Mouse (Mus musculus): ENCODE results near the gene Brsk2. TPM values are rescaled to one million over a fixed set of nuclear protein-coding genes. Genes with fewer than 3 reads are reported as not detected.
"Not testable (repeated sequence)": the region's sequence is repeated elsewhere in the genome, so short reads cannot be mapped to it uniquely, and the experiment has no call there.

The Brsk2 gene
- polyA plus RNA-seq (2015; fragmentation: Nextera tagmentation; extraction: Ambion mirVana), result 0.17 and 0.22 TPM in 2 replicates

DNA sequence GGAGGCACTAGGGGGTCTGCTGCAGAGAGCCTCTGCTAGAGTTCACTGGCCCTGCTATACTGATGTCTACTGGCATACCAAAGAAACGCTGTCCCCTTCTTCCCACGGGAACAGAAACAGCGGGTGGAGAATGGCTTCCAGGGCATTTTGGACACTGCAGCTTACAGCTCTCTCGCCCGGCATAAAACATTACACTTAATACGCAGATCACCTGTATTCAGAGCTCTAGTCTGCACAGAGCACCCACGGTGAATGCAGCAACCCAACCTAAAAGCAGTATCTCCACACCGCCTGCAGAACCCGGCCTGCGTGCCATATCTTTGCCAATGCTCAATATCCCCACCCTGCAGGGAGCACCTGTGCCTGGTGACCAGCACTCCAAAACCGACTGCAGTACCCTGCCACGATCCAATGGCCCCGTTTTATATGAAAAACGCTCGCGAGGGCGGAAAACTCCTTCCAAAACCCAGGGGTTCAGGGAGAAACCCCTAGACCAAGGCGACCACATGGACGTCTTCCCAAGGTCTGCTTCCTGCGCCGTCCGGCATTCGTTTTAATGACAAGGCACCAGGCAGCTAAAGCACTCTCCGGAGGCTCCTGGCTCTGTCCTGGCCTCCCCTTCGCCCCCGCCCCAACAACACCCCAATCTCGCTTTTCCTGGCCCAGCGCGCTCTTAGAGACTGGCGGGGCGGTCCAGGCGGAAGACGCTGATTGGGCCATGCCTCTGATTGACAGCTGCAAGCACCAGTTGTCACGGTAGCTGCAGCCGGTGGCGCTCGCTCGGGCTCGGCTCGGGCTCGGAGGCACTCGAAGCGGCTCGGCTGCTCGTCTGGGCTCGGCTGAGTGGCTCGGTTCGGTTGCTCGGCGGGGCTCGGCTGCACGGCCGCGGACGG, at the start of gene Brsk2:
Brsk2 (plus strand) TSS at position 846 of the 893 bp plus-strand sequence.
- no peak within 1 kb of the TSS for H3K27ac ChIP-seq (replicated peaks)
- H3K4me3 ChIP-seq (replicated peaks), result peak within 1 kb of the TSS; percentile 30
- ATAC-seq (ENCODE audit: insufficient read depth), result peak; percentile 75
- no peaks in the 10 kb centered on the region for H3K36me3 ChIP-seq (replicated peaks)
- WGBS (ENCODE audit: insufficient replicate concordance), result 3% methylated on average over 55 of the region's 55 CpGs
- peak within 1 kb of the TSS; percentile 63 for H3K4me2 ChIP-seq
- no peak within 1 kb of the TSS for H3K9ac ChIP-seq
- peaks cover 10% of the 10 kb centered on the region; the same call in 1 of the 2 replicates for H3K4me1 ChIP-seq (replicated peaks)
- peaks cover 99% of the 10 kb centered on the region for H3K27me3 ChIP-seq
- H3K9me3 ChIP-seq (replicated peaks), result no peaks in the 10 kb centered on the region

DNA sequence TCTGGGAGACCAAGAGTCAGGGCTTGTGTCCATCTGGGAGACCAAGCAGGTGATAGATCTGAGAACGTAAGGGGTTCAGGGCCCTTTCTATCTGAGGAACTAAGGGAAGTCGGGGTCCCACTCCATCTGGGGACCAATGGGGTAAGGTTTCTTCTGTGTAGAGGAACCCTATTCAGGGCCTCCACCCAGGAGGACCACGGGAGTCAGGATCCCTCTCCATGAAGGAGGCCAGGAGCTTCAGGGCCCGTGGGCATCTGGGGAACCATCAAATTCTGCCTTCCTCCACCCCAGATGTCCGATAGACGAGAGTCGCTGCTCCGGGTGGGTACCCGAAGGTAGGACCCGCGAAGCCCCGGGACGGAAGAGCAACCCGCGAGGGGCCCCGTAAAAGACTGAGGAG, 47.7 kb upstream of the Brsk2 start:
- peak; percentile 61 for ATAC-seq (ENCODE audit: insufficient read depth)
- Histone ChIP-seq H3K27me3 (peaks cover 26% of the 10 kb centered on the region), H3K4me2 (peak overlapping the region; percentile 74), H3K9ac (peak overlapping the region; percentile 87), H3K4me1 (replicated peaks) (peaks cover 33% of the 10 kb centered on the region), H3K27ac (replicated peaks) (peak overlapping the region; percentile 79), H3K36me3 (replicated peaks) (no peaks in the 10 kb centered on the region), H3K9me3 (replicated peaks) (no peaks in the 10 kb centered on the region), H3K4me3 (replicated peaks) (peak overlapping the region; percentile 84)
- WGBS (ENCODE audit: insufficient replicate concordance), result under 1% methylated on average over 16 of the region's 16 CpGs

DNA sequence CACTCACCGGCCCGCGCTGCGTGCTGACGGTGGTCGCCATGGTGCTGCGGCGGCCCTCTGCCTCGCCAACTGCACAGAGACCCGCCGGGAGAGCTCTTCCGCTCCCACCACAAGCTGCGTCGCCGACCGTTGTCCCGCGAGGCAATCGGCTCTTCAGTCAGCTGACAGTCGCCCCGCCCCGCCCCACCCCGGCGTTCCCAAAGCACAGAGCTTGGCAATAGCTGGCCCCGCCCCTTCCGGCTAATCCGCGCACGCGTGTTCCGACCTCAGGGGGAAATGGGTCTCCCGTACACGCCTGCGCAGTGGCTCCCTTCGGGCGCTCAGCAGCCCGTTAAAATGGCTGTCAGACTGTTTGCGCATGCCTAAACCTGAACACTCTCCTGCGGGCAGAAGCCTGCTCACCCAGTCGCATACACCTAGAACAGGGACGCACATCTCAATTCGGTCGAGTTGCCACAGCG, 47.3 kb upstream of the Brsk2 start:
- H3K4me1 ChIP-seq (replicated peaks), result peaks cover 33% of the 10 kb centered on the region
- peak overlapping the region; percentile 79 for H3K27ac ChIP-seq (replicated peaks)
- H3K9ac ChIP-seq, result peak overlapping the region; percentile 87
- H3K4me2 ChIP-seq, result peak overlapping the region; percentile 74
- WGBS (ENCODE audit: insufficient replicate concordance), result under 1% methylated on average over 44 of the region's 44 CpGs
- H3K9me3 ChIP-seq (replicated peaks), result no peaks in the 10 kb centered on the region
- no peaks in the 10 kb centered on the region for H3K36me3 ChIP-seq (replicated peaks)
- ATAC-seq (ENCODE audit: insufficient read depth), result peak; percentile 96
- peaks cover 26% of the 10 kb centered on the region for H3K27me3 ChIP-seq
- peak overlapping the region; percentile 84 for H3K4me3 ChIP-seq (replicated peaks)

DNA sequence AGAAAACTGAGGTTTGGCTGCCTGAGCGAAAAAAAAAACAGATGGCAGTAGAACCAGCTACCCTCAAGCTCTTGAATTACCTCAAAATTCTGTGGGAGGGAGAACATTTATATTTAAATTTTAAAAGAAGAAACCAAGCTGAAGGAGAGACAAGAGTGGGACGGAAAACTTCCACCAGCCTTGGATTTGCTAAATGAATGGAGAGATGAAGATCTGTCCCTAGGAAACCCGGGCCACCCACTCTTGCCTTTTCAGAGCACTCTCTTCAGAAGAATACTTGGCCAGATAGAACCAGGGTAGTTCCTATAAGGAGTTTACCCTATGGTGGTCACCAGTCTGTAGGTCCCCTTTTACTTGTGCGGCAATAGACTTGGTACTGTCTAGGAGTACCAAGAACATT, 46.8 kb upstream of the Brsk2 start:
- H3K9me3 ChIP-seq (replicated peaks), result no peaks in the 10 kb centered on the region

DNA sequence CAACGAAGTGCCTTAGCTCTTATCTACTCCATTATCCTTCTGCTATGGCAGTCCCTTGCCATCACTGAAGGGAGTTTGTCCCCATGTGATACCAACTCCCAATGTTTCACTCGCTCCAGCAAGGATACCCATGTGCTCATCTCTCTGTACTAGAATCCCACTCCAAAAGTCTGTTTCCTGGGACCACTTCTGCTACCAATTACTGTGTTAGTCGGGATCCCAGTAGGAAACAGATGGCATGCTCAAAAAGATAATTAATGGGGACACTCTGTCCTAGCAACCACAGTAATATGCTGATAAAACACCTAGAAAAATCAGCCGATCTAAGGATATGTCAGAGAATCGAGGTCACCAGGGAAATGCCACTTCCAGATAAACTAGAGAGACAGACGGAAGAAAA, 41.0 kb upstream of the Brsk2 start:
- ATAC-seq (ENCODE audit: insufficient read depth), result no peak
- WGBS (ENCODE audit: insufficient replicate concordance), result 51% methylated on average over 6 of the region's 6 CpGs
- Histone ChIP-seq H3K36me3 (replicated peaks) (no peaks in the 10 kb centered on the region), H3K4me3 (replicated peaks) (no peak overlapping the region), H3K9ac (no peak overlapping the region), H3K4me1 (replicated peaks) (no peaks in the 10 kb centered on the region), H3K4me2 (no peak overlapping the region), H3K9me3 (replicated peaks) (no peaks in the 10 kb centered on the region), H3K27me3 (peaks cover 74% of the 10 kb centered on the region), H3K27ac (replicated peaks) (no peak overlapping the region)

More for the DNA sequence above, 46.8 kb upstream of the Brsk2 start:
- peak overlapping the region; percentile 12; the same call in 1 of the 2 replicates for H3K9ac ChIP-seq
- peak overlapping the region; percentile 74 for H3K4me2 ChIP-seq
- 74% methylated on average over 4 of the region's 4 CpGs for WGBS (ENCODE audit: insufficient replicate concordance)
- H3K36me3 ChIP-seq (replicated peaks), result no peaks in the 10 kb centered on the region
- peaks cover 30% of the 10 kb centered on the region for H3K27me3 ChIP-seq
- H3K4me1 ChIP-seq (replicated peaks), result peaks cover 33% of the 10 kb centered on the region
- no peak for ATAC-seq (ENCODE audit: insufficient read depth)
- H3K27ac ChIP-seq (replicated peaks), result peak overlapping the region; percentile 24
- peak overlapping the region; percentile 84 for H3K4me3 ChIP-seq (replicated peaks)

DNA sequence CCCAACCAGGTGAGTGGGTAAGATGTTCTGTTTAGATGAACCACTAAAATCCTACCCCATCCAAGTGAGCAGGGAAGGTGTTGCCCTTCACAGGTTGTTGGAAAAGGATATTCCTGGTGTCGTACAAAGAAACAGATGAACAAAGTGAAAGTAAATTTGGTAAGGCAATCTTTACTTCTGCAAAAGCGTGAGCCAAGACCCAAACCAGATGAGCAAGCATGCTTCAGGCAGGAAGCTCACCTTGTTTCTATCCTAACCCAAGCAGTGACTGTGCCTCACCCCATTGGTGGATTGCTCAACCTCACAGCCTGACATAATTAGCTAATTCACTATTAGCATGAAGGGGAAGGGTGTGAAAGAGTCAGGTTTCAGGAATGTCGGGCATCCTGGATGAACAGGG, 38.2 kb upstream of the Brsk2 start:
- 38% methylated on average over 3 of the region's 3 CpGs for WGBS (ENCODE audit: insufficient replicate concordance)
- ATAC-seq (ENCODE audit: insufficient read depth), result no peak

DNA sequence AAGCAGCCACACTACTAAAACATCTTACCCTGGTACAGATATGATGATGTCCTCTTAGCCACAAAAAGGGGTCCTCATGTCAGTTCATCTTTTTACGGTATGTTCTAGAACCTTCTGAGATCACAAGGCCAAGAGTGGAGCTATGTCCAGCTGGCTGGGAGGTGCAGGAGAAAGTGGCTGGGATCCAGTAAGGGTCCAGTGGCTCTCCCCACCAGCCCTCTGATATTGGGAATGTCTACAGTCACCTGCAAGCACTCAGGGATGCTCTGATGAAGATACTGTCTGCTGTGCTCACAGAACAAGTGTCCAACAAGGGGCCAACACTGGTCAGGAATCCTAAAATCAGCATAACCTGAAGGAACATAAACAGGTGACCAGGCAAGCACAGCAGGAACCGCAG, 31.1 kb upstream of the Brsk2 start, which contains the start of gene Tollip:
Tollip (minus strand) TSS at position 101 of the 400 bp plus-strand sequence.
- Histone ChIP-seq H3K4me2 (no peak within 1 kb of the TSS), H3K4me3 (replicated peaks) (no peak within 1 kb of the TSS), H3K4me1 (replicated peaks) (no peaks in the 10 kb centered on the region), H3K27me3 (peaks cover 31% of the 10 kb centered on the region), H3K27ac (replicated peaks) (no peak within 1 kb of the TSS), H3K9me3 (replicated peaks) (no peaks in the 10 kb centered on the region), H3K36me3 (replicated peaks) (no peaks in the 10 kb centered on the region), H3K9ac (no peak within 1 kb of the TSS)
- WGBS (ENCODE audit: insufficient replicate concordance), result 70% methylated on average over 2 of the region's 2 CpGs
- no peak for ATAC-seq (ENCODE audit: insufficient read depth)

More for the DNA sequence above, 38.2 kb upstream of the Brsk2 start:
- Histone ChIP-seq H3K27me3 (peaks cover 67% of the 10 kb centered on the region), H3K4me1 (replicated peaks) (no peaks in the 10 kb centered on the region), H3K4me3 (replicated peaks) (no peak overlapping the region), H3K9ac (no peak overlapping the region), H3K27ac (replicated peaks) (no peak overlapping the region), H3K9me3 (replicated peaks) (no peaks in the 10 kb centered on the region), H3K4me2 (no peak overlapping the region), H3K36me3 (replicated peaks) (no peaks in the 10 kb centered on the region)

DNA sequence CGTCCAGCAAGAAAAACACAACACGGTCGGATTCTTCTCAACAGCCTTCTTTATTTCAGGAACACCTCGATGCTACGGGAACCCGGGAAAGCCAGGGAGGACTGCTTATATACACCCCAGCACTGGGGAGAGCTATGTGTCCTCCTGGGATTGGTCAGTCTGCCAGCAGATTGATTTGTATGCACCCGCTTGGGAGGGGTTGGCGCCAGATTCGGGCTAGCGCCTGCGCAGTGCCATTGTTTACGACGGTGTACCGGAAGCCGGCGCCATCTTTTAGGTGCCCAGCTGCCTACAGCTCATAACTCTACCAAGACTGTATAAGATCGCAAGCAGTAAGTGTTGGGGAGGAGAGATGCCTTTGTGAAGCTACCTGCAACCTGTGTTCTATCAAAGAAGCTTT, 25.4 kb upstream of the Brsk2 start:
- WGBS (ENCODE audit: insufficient replicate concordance), result 79% methylated on average over 17 of the region's 17 CpGs

DNA sequence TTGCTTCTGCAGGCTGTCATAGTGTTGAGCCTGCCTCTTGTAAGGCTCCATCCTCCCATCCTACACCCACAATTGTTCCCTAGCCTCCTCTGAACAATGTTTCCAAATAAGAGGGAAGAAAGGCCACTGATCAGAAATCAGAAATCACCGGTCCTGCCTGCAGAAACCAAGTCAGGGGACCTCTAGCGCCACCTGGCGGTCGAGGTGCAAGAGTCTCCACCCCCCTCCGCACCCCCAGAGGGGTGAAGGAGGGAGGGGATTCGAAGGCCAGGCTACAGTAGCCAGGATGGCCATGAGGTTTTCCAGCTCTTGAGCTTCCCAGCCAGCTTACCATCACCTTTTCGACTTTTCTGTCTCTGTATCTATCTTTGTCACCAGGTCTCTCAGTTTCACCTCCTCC, 24.6 kb upstream of the Brsk2 start:
- no peak overlapping the region for H3K9ac ChIP-seq
- peaks cover 6% of the 10 kb centered on the region for H3K27me3 ChIP-seq
- no peak for ATAC-seq (ENCODE audit: insufficient read depth)
- no peaks in the 10 kb centered on the region for H3K36me3 ChIP-seq (replicated peaks)
- H3K4me2 ChIP-seq, result no peak overlapping the region
- no peak overlapping the region for H3K4me3 ChIP-seq (replicated peaks)
- no peaks in the 10 kb centered on the region for H3K4me1 ChIP-seq (replicated peaks)
- no peak overlapping the region for H3K27ac ChIP-seq (replicated peaks)
- H3K9me3 ChIP-seq (replicated peaks), result no peaks in the 10 kb centered on the region
- WGBS (ENCODE audit: insufficient replicate concordance), result 7% methylated on average over 7 of the region's 7 CpGs

More for the DNA sequence above, 25.4 kb upstream of the Brsk2 start:
- not testable (repeated sequence) for H3K36me3 ChIP-seq (replicated peaks); H3K9ac ChIP-seq; H3K27me3 ChIP-seq; H3K9me3 ChIP-seq (replicated peaks); H3K4me3 ChIP-seq (replicated peaks); H3K4me1 ChIP-seq (replicated peaks); H3K27ac ChIP-seq (replicated peaks); H3K4me2 ChIP-seq; ATAC-seq (ENCODE audit: insufficient read depth)

DNA sequence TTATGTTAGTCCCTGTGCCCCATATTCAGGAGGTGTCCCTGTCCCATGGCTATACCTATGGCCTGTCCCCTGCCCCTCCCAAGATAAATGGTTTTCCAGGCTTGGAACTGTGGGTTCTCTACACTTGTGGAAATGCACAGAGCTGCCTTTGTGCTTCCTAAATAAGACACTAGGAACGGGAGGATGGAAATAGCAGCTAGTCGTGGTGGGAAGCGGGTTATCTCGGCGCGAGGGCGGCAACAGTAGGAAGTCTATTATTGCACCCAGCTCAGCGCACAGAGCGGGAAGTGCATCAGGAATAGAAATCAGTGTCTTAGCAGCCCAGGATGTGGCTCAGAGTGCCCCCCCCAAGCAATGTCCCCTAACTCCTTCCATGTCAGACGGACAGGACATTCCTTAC, 20.9 kb upstream of the Brsk2 start:
- Histone ChIP-seq H3K27ac (replicated peaks) (no peak overlapping the region), H3K4me1 (replicated peaks) (no peaks in the 10 kb centered on the region), H3K27me3 (peaks cover 14% of the 10 kb centered on the region), H3K4me2 (no peak overlapping the region), H3K9me3 (replicated peaks) (no peaks in the 10 kb centered on the region), H3K4me3 (replicated peaks) (no peak overlapping the region), H3K36me3 (replicated peaks) (no peaks in the 10 kb centered on the region), H3K9ac (no peak overlapping the region)
- no peak for ATAC-seq (ENCODE audit: insufficient read depth)
- WGBS (ENCODE audit: insufficient replicate concordance), result 52% methylated on average over 10 of the region's 10 CpGs

DNA sequence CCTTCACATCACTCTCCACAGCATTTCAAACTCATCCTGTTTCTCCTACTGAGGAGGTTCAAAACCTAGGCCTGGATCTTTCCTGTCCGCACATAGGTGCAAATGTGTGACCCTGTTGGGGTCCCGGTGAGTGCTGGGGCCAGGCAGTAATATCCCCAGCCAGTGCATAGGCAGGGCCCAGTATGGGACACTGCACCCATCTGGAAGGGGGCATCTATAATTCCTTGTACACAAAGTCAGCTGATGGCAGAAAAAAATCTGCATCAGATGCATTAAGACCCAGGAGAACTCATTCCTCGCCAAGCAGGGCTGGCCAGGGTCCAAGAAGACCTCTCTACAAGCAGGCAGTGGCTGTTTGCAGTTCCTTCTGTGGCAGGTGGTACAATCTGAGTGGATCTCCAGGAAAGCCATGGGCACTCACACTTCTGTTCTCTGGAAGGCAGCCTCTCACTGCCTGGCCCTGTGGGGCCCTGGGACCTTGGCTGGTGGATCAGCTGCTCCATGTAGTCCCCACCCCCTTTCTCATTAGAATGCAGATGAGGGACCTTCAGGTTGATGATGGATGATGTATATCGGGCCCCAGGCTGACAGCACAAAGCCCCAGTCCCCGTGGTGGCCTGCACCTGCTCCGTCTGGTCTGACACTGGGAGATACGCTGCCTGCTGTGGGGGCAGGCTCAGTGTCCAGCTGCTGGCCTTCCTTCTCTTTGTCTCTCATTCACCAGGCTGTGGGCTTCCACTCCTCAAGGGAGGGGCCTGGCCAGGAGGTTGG, 15.2 kb upstream of the Brsk2 start:
- 57% methylated on average over 7 of the region's 7 CpGs for WGBS (ENCODE audit: insufficient replicate concordance)
- Histone ChIP-seq H3K27me3 (peaks cover 22% of the 10 kb centered on the region), H3K4me2 (no peak overlapping the region), H3K4me3 (replicated peaks) (no peak overlapping the region), H3K27ac (replicated peaks) (no peak overlapping the region), H3K9ac (no peak overlapping the region), H3K4me1 (replicated peaks) (no peaks in the 10 kb centered on the region), H3K36me3 (replicated peaks) (no peaks in the 10 kb centered on the region), H3K9me3 (replicated peaks) (no peaks in the 10 kb centered on the region)
- ATAC-seq (ENCODE audit: insufficient read depth), result no peak
